Mouse (Mus musculus): ENCODE results near the gene Syn3.

- TF ChIP-seq CTCF (IDR thresholded peaks at IDR 0.05; ENCODE audit: low read depth, low read length), result no peak
- no peak for TF ChIP-seq POLR2A (IDR thresholded peaks at IDR 0.05; ENCODE audit: insufficient read depth, low read length)
- no peak for TF ChIP-seq EP300 (IDR thresholded peaks at IDR 0.05; ENCODE audit: insufficient read depth, low read depth, low read length)
Measured at GRCm38 (mm10) chr10:86455296-86456055, 43.2 kb downstream of the Syn3 start.

Measured in ES-Bruce4 (cell line).